Mouse (Mus musculus): ENCODE data around the gene Mrvi1. TPM values are rescaled to one million over a fixed set of nuclear protein-coding genes. Genes with fewer than 3 reads are reported as not detected.

Gene Mrvi1
- total RNA-seq, 2 experiments from 2014 or later: 4.7 to 5.2 TPM

DNA sequence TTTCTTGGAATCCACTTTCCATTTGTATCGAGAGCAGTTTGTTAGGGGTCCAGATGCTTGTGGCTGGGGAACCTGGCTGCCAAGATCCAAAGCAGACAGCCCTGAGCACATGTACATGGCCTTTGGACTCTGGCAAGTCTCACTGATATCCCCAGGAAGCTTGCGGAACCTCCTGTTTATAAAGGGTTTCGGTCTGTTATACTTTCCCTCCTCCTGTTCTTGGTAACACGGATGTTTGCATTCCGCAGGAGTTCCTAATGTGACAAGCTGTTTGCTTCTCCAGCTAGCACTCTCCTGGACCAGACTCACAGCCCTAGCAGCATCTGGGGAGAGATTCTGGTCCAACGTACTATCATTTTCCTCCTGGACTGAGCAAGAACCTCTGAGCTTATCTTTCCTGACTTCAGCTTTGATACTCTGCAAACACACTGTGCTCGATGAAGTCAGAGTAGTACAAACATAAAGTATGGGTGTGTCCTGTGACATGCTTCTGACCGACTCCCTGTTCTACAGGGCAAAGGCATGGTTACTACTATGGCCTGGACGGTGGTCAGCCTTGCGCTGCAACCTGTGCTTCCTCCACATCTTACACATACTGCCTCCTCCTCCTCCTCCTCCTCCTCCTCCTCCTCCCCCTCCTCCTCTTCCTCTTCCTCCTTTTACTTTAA lies 88.2 kb downstream of the Mrvi1 start:
- no peak for DNase-seq (ENCODE audit: low spot score)

DNA sequence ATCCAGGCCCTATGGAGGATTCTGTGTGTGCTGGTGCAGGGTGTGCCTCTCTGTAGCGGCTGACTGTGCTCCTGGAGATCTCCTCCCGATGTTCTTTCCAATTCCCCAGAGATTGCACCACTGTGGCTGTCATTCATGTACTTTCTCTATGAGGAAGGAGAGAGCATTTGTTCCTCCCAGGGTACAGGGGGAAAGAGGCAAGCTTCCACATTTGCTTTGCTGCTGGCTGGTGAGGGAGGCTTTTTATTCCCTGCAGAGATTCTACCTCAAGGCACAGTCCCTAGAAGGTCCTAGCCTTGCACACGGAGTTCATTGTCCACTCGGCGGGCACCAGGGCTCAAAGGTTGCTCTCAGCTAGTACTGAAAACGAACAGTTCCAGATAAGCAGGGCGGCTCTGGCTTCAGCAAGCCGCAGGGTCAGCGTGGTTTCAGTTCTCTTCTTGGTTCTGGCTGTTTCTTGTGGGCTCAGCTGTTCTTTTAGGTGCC lies 90.7 kb downstream of the Mrvi1 start:
- DNase-seq (ENCODE audit: low spot score): peak; percentile 58

DNA sequence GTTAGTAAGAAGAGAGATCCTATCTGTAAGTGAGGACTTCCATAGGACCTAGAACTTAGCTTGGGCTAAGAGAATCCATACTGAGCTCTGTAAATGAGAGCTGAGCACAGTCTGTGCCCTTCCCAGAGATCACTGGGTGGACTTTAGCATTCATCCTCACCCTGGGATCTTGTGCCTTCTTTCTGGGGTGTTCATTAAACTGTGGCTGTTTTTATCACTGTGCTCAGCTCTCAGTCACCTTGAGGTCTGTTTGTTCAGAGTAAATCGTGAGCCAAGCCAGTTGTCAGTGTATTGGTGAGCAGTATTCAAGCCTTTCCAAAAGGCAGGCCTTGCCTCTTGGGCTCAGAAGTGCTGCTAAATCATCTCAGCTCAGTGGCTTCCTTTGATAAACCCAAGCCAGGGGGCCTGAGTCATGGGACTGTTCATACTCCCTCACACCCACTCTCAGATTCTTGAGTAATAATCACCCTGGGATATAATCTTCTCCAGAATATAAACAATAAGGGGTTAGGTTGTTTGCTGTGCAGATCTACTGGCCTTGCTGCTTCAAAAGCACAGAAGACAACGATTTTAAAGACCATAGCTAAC lies 100.4 kb downstream of the Mrvi1 start:
- no peak for DNase-seq (ENCODE audit: low spot score)

DNA sequence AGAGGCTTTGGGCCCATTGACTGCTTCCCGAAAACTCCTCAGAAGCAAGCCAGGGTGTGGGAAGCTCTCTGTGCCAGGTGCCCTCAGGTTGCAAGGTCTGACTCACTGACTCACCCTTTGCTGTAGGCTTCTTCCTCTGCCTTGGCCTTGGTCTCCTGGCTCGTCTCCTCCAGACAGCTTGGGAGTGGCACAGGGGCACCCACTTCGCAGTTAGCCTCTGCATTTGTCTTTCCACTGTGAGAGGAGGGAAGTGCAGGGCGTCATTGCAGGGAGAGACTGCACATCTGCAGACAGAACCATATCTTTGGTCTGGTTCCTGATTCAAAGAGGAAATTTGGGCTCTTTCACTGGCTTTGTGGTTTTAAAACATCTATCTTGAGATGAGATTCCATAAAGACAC lies 104.2 kb downstream of the Mrvi1 start:
- DNase-seq (ENCODE audit: low spot score): no peak

DNA sequence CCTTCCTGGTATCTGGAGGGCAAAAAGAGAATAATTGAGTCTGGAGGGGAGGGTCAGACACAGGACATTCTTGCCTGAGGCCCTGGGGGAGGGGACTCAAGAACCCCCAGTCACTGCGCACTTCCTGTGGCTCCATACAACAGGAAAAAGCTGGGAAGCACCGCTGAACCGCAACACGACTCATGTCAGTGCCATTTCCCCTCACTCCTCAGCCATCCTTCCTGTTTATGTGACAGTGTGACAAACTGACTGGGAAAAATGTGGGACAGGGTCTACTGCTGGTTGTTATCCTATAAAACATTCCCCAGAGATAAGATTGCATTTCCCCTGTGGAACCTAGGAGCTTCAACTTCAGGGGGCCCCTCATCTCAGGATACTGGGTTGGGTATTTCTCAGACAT lies 105.3 kb downstream of the Mrvi1 start:
- DNase-seq (ENCODE audit: low spot score): no peak

DNA sequence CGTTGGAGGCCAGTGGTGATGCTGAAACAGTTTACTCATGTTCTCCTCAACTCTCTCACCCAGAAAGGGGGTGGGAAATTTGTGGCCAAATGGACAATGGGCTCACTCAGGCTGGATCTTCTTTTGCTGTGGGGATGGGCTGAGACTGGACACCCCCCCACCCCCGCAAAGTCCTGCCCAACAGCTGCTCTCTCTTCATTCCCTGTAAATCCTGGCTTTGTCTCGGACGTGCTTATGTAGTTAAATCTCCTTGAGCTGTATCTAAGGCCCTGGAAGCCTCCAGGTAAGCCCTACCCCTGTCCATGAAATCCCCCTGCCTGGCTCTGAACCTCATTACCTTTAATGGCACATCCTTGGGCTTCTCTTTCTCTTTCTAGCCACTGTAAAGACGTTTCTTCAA lies 113.5 kb downstream of the Mrvi1 start:
- no peak for DNase-seq (ENCODE audit: low spot score)

DNA sequence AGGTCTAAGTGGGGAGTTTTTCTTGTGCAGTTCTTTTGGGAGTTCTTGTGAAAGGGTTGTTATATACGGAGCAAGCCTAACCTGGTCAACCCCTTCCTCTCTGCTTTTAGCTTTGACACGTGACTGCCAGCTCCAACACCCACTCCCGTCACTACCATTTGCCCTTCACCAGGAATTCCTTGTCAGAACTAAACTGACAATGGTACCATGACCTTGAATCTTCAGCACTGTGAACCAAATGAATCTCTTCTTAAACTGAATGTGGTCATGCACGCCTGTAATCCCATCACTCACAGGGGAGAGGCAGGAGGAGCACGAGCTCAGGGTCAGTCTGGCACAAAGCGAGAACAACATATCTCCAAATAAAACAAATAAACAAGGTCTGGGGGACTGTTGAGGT lies 115.1 kb downstream of the Mrvi1 start:
- DNase-seq (ENCODE audit: low spot score): no peak

DNA sequence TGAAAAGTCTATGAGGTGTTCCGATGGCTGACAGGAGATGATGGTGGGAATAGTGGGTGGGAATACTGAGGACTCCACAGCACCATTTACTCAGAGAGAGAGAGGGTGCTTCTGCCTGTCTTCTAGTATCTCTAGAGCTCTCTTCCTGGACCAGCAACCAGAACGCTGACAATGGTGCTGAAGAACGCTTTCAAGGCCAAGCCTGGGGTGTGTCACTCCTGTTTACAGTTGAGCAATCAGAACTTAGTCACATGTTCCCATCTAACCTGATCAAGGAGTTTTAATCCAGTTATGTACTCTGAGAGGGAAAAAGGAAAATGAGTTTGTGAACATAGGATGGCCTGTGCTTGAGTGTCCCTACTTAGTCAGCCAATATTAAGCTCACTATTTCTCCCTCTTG lies 116.2 kb downstream of the Mrvi1 start:
- DNase-seq (ENCODE audit: low spot score): no peak

DNA sequence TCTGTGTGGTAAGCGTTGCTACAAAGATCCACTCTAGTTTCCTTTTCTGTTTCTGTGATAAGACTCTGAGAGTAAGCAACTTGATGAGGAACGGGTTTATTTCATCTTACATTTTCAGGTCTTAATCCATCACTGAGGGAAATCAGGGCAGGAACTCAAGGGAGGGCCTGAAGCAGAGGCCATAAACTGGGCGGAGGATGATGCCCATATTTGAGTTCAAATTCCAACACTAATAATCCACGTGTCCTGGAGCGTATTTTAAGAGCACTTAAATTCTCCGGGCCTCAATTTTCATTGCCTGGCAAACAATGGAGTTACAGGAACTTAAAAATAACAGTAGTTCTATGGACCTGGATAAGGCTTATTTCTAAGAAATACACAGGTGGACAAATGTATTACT lies 116.7 kb downstream of the Mrvi1 start:
- DNase-seq (ENCODE audit: low spot score): no peak

DNA sequence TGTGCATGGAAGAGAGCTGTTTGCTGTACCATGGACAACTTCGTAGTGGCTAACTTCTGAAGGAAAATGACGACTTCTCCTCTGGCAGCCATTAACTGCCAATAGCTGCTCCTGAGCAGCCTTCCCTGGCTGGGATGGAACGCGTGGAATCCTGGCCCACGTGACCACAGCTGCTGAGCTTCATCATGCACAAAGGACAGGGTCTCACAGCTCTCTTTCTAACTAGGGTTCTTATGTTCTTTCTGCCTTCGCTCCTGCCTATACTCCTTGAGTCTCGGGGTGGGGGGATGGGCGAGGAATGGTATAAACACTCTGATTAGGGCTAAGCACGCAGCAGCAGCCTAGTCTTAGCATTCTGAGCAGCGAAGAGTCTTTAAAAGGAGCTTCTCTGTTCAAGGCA lies 117.2 kb downstream of the Mrvi1 start:
- DNase-seq (ENCODE audit: low spot score): no peak

DNA sequence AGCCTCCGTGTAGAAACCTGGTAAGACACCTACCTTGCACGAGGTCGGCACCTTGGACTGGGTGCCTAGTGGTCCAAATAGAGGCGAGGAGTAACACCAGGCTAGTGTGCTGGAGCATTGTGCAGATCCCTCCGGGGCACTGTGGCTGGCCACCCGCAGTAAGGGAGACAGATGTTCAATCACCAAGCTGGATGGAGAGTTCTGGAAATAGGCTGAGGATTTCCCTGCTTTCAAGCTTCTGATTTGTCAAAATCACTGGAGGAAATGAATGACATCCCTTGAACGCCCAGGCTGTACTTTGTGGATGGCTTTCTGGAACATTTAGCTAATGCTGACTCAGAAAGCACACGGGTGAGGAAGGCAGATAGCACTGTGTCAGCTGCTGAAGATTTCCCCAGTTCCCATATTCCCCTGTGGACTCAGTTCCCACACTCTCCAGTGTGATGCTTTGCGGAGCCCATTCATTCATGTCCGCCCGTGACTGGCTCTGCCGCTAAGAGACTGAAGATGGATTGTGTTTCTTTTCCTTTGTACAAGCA lies 119.4 kb downstream of the Mrvi1 start, which contains the start of gene Lyve1:
Gene Lyve1 (minus strand): TSS at position 489 of the 539 bp plus-strand sequence.
- peak; percentile 15 for DNase-seq (ENCODE audit: low spot score)

DNA sequence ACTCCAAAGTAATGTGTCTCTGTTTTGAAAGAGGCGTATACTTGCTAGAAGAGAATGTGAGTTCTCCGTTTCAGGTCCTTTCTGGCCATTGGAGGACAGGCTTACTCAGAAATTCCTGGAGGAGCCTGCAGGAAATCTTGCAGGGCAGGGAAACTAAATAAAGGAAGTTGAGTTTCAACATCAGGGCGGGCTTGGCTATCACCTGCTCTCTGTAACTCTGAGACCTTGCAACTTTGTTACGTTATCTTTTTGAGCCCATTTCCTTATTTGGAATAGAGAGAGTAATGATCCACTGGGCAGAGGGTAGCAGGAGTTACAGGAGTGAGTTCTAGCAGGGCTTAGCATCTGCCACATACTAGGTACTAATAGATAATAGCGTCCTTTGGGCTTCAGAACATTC lies 122.1 kb downstream of the Mrvi1 start:
- no peak for DNase-seq (ENCODE audit: low spot score)

DNA sequence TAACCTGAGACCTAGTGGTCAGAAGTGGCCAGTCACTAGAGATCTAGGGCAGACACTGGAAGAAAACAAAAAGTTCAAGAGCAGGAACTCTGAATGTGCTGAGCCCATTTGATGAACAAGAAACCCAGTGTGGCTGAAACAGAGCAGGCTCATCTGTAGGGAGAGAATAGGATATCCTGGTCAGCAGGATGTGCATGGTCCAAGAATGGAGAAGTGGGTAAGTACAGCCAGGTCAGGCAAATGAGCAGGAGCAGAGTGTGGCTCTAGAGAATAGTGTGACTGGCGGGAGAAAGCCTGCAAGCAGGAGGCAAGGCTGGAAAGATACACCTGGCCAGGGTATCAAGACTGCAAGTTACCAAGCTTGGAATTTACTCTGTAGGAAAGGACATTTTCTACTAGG lies 126.7 kb downstream of the Mrvi1 start:
- no peak for DNase-seq (ENCODE audit: low spot score)

DNA sequence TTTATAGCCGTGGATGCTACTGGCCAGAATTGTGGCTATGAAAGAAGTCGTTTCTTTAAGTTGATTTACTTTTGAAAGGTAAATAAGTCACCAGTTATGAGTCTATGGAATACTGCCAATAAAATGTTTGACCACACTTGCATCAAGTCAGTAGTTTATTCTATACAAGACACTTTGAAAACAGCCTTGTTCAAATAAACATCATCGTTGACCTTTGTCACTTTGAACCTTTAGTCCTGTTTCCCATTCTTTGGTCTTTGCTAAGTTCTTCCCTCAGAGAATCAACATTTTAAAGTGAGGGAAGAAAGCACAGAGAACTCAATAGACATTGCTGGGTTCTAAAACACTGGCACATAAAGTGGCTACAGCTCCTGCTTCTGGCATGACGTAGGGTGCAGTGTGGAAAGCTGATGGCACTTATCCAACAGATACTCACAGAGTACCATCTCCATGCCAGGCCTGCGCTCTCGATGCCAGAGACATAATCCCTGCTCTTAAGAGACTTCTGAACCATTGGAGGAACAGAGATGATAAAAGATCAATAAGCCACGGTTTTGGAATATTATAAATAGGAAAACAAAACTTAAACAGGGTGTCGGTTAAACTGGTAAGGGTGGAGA lies 127.2 kb downstream of the Mrvi1 start:
- DNase-seq (ENCODE audit: low spot score): no peak

DNA sequence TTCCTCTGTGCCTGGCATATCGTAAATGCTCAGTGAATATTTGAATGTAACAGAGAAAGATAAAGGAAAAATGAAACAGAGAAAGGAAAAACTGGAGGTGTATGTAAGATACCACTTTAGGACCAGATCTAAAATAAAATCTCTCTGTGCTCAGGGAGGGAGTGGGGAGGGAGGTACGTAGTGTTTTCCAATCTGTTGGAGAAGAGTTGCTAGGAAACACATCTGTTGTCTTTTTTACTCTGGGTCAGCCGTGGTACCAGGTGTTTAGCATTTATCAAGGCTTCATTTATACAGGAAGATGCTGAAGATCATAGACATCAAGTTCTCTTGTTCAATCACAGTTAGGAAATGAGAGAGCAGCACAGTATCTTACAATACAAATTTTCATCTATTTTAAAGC lies 127.7 kb downstream of the Mrvi1 start:
- no peak for DNase-seq (ENCODE audit: low spot score)

DNA sequence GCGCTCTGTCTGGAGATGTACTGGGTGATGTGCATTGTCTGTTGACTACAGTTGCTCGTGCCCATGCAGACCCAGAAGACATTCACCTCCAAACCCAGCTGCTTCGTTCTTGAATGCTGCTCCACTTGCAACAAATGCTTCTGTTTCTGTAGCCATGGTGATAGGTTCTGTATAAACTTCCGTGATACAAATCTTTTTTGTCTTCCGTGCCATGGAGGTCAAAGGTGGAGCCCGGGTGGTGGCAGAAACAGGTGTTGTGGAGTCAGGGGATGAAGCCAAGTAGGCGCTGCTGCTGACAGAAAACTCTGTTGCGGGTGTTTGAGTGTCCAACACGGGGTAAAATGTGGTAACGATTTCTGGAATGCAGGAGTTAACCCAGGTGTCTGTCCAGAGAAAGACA lies 128.7 kb downstream of the Mrvi1 start:
- no peak for DNase-seq (ENCODE audit: low spot score)

DNA sequence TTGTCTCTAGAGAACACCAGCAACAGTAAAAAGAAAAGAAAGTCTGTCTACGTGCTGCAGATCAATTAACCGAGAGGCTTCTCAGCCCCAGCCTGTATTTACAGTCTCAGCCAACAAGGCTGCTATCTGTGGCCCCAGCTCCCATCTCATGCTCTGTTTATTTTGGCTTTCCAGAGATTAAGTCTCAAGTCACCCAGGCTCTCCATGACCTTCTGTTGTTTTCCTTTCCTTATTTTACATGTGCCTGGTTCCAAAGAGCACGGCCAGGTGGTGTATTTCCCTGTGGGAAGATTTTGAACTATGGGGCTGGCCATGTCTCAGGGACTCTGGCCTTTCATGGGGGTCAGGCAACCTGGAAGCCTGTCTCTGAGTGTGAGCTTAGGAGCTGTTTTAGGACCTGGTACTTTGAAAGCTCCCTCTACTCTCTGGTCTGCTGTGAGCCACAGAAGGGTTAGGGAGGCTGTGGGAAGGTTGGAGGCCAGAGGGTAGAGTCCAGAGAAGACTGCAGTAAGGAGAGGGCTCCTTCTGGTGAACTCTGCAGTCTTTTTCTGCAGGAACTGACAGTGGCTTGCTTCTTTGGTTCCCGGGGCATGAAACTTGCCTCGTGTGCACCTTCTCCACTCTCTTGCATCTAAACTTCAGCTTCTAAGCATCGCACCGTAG lies 130.6 kb downstream of the Mrvi1 start:
- no peak for DNase-seq (ENCODE audit: low spot score)

DNA sequence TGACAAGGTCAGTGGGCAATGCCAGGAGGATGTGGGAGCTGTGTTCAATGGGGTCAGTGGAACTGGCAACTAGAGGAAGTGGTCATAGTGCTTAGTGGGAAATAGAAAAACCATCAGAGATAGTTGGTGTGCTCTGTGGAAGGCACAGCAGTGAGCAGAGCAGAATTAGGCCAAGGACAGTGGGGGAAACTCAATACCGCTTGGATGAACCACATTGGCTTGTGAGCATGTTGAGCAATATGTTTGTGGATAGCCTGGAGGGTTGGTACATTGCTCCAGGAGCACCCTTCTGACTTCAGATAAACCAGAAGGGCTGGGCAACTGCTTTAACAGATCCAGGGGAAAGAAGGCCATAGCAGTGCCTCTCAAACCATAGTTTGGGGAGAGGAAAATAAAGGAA lies 133.9 kb downstream of the Mrvi1 start:
- DNase-seq (ENCODE audit: low spot score): no peak

DNA sequence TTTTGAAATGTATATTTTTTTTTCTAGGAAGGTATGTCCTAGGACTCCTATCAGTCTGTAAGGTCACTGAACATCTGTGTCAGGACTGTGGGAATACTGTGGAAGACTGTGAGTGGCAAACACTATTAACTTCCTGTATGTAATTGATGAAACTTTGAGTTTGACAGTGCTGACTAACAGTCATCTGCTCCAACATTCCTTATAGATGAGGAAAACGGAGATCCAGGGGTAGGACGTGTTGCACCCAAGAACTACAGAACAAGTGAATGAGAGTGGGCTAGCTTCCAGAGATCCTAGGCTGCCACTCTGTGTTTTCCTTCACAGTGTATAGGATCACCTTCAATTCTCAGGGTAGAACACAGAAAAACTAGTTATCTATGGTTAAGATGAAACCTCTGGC lies 134.9 kb downstream of the Mrvi1 start:
- DNase-seq (ENCODE audit: low spot score): no peak

DNA sequence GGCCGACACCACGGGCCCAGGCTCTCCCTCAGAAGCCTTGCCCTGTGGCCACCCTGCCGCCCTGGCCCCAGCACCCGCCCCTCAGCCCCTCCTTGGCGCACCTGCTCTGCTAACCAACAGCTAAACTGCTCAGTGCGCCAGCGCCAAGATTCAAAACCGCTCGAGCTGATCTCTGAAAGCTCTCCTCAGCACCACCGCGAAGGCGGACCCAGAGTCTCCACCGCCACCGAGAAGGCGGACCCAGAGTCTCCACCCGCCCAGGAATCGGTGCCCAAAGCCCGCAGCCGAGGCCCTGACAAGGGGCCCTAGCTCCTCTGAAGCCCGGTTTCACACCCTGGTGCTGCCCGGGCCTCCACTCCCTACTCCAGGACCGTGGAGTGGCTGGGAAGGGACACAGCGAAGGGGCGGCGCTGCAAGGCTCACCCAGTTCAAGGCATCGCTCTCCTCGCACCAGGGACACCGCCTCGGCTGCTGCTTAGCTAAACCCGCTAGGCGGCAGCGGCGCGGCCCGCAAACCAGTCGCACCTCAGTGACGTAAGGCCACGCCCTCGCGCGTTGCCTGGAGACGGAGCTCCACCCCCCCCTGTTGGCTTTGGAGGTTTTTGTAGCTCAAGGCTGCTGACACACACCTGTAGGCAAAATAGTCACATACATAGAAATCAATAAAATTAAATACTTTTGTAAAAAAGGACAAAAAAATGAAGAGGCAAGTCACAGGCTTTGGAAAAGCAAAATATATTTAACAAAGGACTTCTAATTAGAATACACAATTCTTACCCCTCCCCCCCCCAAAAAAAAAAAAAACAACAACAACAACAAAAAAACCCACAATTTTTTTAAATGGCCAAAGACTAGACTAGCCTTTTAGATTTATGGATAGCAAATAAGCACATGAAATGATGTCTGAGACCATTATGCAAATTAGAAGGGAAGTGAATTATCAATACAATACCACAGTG lies 138.1 kb downstream of the Mrvi1 start, which contains the start of gene Rnf141:
Gene Rnf141 (minus strand): TSS at position 542 of the 959 bp plus-strand sequence.
- DNase-seq (ENCODE audit: low spot score): peak; percentile 88

DNA sequence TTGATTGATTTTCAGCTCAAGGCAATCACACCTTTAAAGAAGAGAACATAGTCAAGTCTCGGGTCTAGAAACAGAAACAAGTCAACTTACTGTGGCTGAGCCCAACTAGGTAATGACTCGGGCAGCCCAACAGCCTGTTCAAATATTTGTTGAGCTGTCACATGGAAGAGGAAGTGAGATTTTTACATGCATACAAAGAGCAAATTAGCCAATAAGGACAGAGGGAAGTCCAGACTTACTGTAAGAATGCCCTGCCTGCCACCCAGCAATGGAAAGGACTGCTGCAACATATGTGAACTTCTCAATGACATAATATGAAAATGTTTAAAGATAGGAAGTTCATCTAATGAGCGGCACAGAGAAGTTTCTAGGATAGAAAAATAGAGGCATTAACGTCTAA lies 141.9 kb downstream of the Mrvi1 start:
- no peak for DNase-seq (ENCODE audit: low spot score)
